Mouse (Mus musculus): ENCODE measurements around the gene Rhoh. TPM values are rescaled to one million over a fixed set of nuclear protein-coding genes. Genes with fewer than 3 reads are reported as not detected.

The Rhoh gene
- 0.65 and 0.82 TPM in 2 replicates for polyA plus RNA-seq (2015; fragmentation: Nextera tagmentation; extraction: Ambion mirVana)

GRCm38 (mm10) chr5:65861154-65861944 lies at the start of gene Rhoh:
Gene Rhoh (plus strand): TSS chr5:65861213.

GRCm38 (mm10) chr5:65934783-65935182 lies 73.8 kb downstream of the Rhoh start, which contains the start of gene Chrna9:
Gene Chrna9 (plus strand): TSS chr5:65934921.

Other genes starting within 250 kb of the Rhoh start
- 21.8 and 22.1 TPM in 2 replicates for gene Pds5a, start 162.9 kb upstream of the Rhoh start, polyA plus RNA-seq (2015; fragmentation: Nextera tagmentation; extraction: Ambion mirVana)
- 11.3 and 11.4 TPM in 2 replicates for gene N4bp2, start 97.7 kb upstream of the Rhoh start, polyA plus RNA-seq (2015; fragmentation: Nextera tagmentation; extraction: Ambion mirVana)
- 0.10 TPM in 1 of 2 replicates, not detected in the other for gene Chrna9, start 73.7 kb downstream of the Rhoh start, polyA plus RNA-seq (2015; fragmentation: Nextera tagmentation; extraction: Ambion mirVana)
- gene 9130230L23Rik, start 143.1 kb downstream of the Rhoh start, polyA plus RNA-seq (2015; fragmentation: Nextera tagmentation; extraction: Ambion mirVana): not detected in 2 replicates